Mouse (Mus musculus) MEL (cell line): ENCODE data around the gene Wfikkn2.

Source experiments
- CTCF ChIP-seq, 3 experiments: IDR thresholded peaks in 2 of 3; conservative IDR thresholded peaks in 1 of 3; 2 replicates each; pipeline ENCODE4 v1.5.1; 2011 to 2012; ENCODE audit warnings: low read length in 3 of 3, low read depth in 2 of 3, mild to moderate bottlenecking in 2 of 3, improper control_type of control experiment in 1 of 3, inconsistent platforms in 1 of 3, mixed read lengths in 1 of 3, moderate library complexity in 1 of 3; ENCODE audit not compliant: control insufficient read depth in 1 of 3, insufficient read depth in 1 of 3, poor library complexity in 1 of 3, severe bottlenecking in 1 of 3
- EP300 ChIP-seq, 2 experiments: IDR thresholded peaks; 2 replicates each; pipeline ENCODE4 v1.6.1; 2011; ENCODE audit warnings: improper control_type of control experiment in 2 of 2, low read length in 2 of 2, low read depth in 1 of 2, mild to moderate bottlenecking in 1 of 2
- GATA1 ChIP-seq: IDR thresholded peaks from 2 replicates; pipeline ENCODE4 v1.6.1; 2011; ENCODE audit warnings: low read depth, low read length, improper control_type of control experiment
- MAX ChIP-seq: IDR thresholded peaks from 2 replicates; pipeline ENCODE4 v1.6.1; 2011; ENCODE audit warnings: low read length, improper control_type of control experiment
- MAZ ChIP-seq: IDR thresholded peaks from 2 replicates; pipeline ENCODE4 v1.6.1; 2012; ENCODE audit warnings: low read depth, mild to moderate bottlenecking, inconsistent platforms, low read length, improper control_type of control experiment
- TAL1 ChIP-seq: IDR thresholded peaks from 2 replicates; pipeline ENCODE4 v1.6.1; 2012; ENCODE audit warnings: mild to moderate bottlenecking, inconsistent platforms, low read length, moderate library complexity, mixed read lengths
- ZC3H11A ChIP-seq: IDR thresholded peaks from 2 replicates; pipeline ENCODE4 v1.6.1; 2012; ENCODE audit warnings: low read depth, mild to moderate bottlenecking, inconsistent platforms, low read length, improper control_type of control experiment
- ZKSCAN1 ChIP-seq: IDR thresholded peaks from 2 replicates; pipeline ENCODE4 v1.6.1; 2012; ENCODE audit warnings: low read depth, mild to moderate bottlenecking, inconsistent platforms, low read length, improper control_type of control experiment, moderate library complexity

DNA sequence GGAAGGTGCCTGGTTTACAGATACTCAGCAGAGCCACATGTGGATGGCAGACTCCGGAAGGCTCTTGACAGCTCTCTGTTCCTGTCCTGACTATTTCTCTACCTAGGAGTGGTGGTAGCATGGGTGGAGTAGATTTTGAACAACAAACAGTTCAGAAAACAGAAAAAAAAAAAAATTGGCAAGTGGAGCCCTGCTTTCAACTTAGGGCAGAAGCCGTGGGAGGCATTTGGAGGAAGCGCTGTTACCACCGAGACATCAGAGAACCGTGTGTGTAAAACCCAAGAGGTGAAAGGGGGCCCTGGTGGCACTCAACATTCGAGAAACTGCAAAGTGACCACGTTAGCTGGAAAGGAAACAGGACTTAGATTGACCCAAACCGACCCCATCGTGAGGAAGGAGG lies 7.4 kb upstream of the Wfikkn2 start:
- no peak for TF ChIP-seq EP300 (IDR thresholded peaks at IDR 0.05; ENCODE audit: low read depth in 1 of 2, low read length in 2 of 2)
- no peak for TF ChIP-seq GATA1
- TF ChIP-seq CTCF (IDR thresholded peaks at IDR 0.05 in 2 of 3, conservative IDR thresholded peaks at IDR 0.05 in 1 of 3; ENCODE audit: control insufficient read depth in 1 of 3, insufficient read depth in 1 of 3, low read depth in 2 of 3, low read length in 3 of 3, poor library complexity in 1 of 3, severe bottlenecking in 1 of 3), result no peak
- TF ChIP-seq ZC3H11A, result no peak
- TF ChIP-seq MAZ, result no peak
- TF ChIP-seq TAL1, result no peak
- TF ChIP-seq MAX, result no peak
- no peak for TF ChIP-seq ZKSCAN1
